Mouse (Mus musculus) G1E (cell line): Measurements from ENCODE around the gene Tubd1.

ENCODE experiments used
- CTCF ChIP-seq: IDR thresholded peaks from 2 replicates; pipeline ENCODE4 v1.5.1; 2012; ENCODE audit warnings: low read depth, low read length, inconsistent platforms, mixed read lengths
- GATA1 ChIP-seq: IDR thresholded peaks from 2 replicates; pipeline ENCODE4 v1.6.1; 2012; ENCODE audit warnings: borderline replicate concordance, low read length, inconsistent platforms, mixed read lengths
- GATA2 ChIP-seq: IDR thresholded peaks from 2 replicates; pipeline ENCODE4 v1.6.1; 2012; ENCODE audit warnings: low read depth, low read length, inconsistent platforms, borderline replicate concordance

GRCm38 (mm10) chr11:86542851-86543250 lies 1.9 kb upstream of the Tubd1 start:
- TF ChIP-seq GATA2 (no peak), GATA1 (no peak), CTCF (no peak)
